Mouse (Mus musculus): Measurements from ENCODE around the gene Sh3bp2. TPM values are rescaled to one million over a fixed set of nuclear protein-coding genes. Genes with fewer than 3 reads are reported as not detected.
A peak's percentile ranks its signal among the peaks of the same experiment; 100 is the strongest.

Sh3bp2 gene
- polyA plus RNA-seq, 1 experiment from 2014 or later, result 4.5 TPM

GRCm38 (mm10) chr5:34513466-34514217, 12.0 kb upstream of the Sh3bp2 start, which contains the start of gene Tnip2:
Gene Tnip2 (minus strand): TSS chr5:34513991.
- Histone ChIP-seq H3K36me3 (no peaks in the 10 kb centered on the region), H3K4me1 (replicated peaks) (no peaks in the 10 kb centered on the region), H3K9me3 (no peaks in the 10 kb centered on the region), H3K4me2 (replicated peaks) (peak within 1 kb of the TSS; percentile 91), H3K4me3 (replicated peaks) (peak within 1 kb of the TSS; percentile 77), H3K9ac (peak within 1 kb of the TSS; percentile 73), H3K27ac (no peak within 1 kb of the TSS), H3K27me3 (replicated peaks) (no peaks in the 10 kb centered on the region)
- under 1% methylated on average over 61 of the region's 64 CpGs for WGBS
- peak; percentile 99 for ATAC-seq

- peak overlapping the region; percentile 37 for H3K9ac ChIP-seq
- 12% methylated on average over 7 of the region's 7 CpGs for WGBS
- no peaks in the 10 kb centered on the region for H3K4me1 ChIP-seq (replicated peaks)
- peak; percentile 73 for ATAC-seq
- H3K4me3 ChIP-seq (replicated peaks), result peak overlapping the region; percentile 77
- H3K27ac ChIP-seq, result no peak overlapping the region
- no peaks in the 10 kb centered on the region for H3K36me3 ChIP-seq
- peak overlapping the region; percentile 91 for H3K4me2 ChIP-seq (replicated peaks)
- H3K27me3 ChIP-seq (replicated peaks), result no peaks in the 10 kb centered on the region
- H3K9me3 ChIP-seq, result no peaks in the 10 kb centered on the region
Observed at GRCm38 (mm10) chr5:34514218-34514566, 11.4 kb upstream of the Sh3bp2 start.

GRCm38 (mm10) chr5:34515096-34515495, 10.5 kb upstream of the Sh3bp2 start:
- no peak for ATAC-seq
- no peak overlapping the region for H3K4me3 ChIP-seq (replicated peaks)
- H3K9ac ChIP-seq, result no peak overlapping the region
- H3K36me3 ChIP-seq, result no peaks in the 10 kb centered on the region
- no peaks in the 10 kb centered on the region for H3K27me3 ChIP-seq (replicated peaks)
- H3K27ac ChIP-seq, result no peak overlapping the region
- H3K9me3 ChIP-seq, result no peaks in the 10 kb centered on the region
- H3K4me2 ChIP-seq (replicated peaks), result no peak overlapping the region
- H3K4me1 ChIP-seq (replicated peaks), result no peaks in the 10 kb centered on the region

- Histone ChIP-seq H3K4me1 (replicated peaks) (no peaks in the 10 kb centered on the region), H3K4me2 (replicated peaks) (no peak overlapping the region), H3K27ac (no peak overlapping the region), H3K27me3 (replicated peaks) (no peaks in the 10 kb centered on the region), H3K36me3 (no peaks in the 10 kb centered on the region), H3K9me3 (no peaks in the 10 kb centered on the region), H3K4me3 (replicated peaks) (no peak overlapping the region), H3K9ac (no peak overlapping the region)
- no peak for ATAC-seq
- WGBS, result 25% methylated on average over 3 of the region's 3 CpGs
Observed at GRCm38 (mm10) chr5:34517913-34518312, 7.7 kb upstream of the Sh3bp2 start.

- Histone ChIP-seq H3K27me3 (replicated peaks) (no peaks in the 10 kb centered on the region), H3K27ac (no peak overlapping the region), H3K4me1 (replicated peaks) (no peaks in the 10 kb centered on the region), H3K9ac (no peak overlapping the region), H3K36me3 (no peaks in the 10 kb centered on the region), H3K9me3 (no peaks in the 10 kb centered on the region), H3K4me3 (replicated peaks) (no peak overlapping the region), H3K4me2 (replicated peaks) (no peak overlapping the region)
- 79% methylated on average over 9 of the region's 9 CpGs for WGBS
- no peak for ATAC-seq
Observed at GRCm38 (mm10) chr5:34519389-34519910, 6.2 kb upstream of the Sh3bp2 start.

- H3K9ac ChIP-seq, result no peak overlapping the region
- 59% methylated on average over 11 of the region's 11 CpGs for WGBS
- no peak overlapping the region for H3K4me2 ChIP-seq (replicated peaks)
- no peak for ATAC-seq
- no peaks in the 10 kb centered on the region for H3K36me3 ChIP-seq
- no peaks in the 10 kb centered on the region for H3K4me1 ChIP-seq (replicated peaks)
- no peak overlapping the region for H3K4me3 ChIP-seq (replicated peaks)
- H3K27ac ChIP-seq, result no peak overlapping the region
- no peaks in the 10 kb centered on the region for H3K27me3 ChIP-seq (replicated peaks)
- no peaks in the 10 kb centered on the region for H3K9me3 ChIP-seq
Observed at GRCm38 (mm10) chr5:34520458-34521209, 5.0 kb upstream of the Sh3bp2 start.

- peaks cover 5% of the 10 kb centered on the region; the same call in 1 of the 2 replicates for H3K4me1 ChIP-seq (replicated peaks)
- no peaks in the 10 kb centered on the region for H3K36me3 ChIP-seq
- no peak overlapping the region for H3K4me2 ChIP-seq (replicated peaks)
- H3K9ac ChIP-seq, result no peak overlapping the region
- H3K9me3 ChIP-seq, result no peaks in the 10 kb centered on the region
- no peak overlapping the region for H3K4me3 ChIP-seq (replicated peaks)
- H3K27ac ChIP-seq, result no peak overlapping the region
- WGBS, result 74% methylated on average over 3 of the region's 3 CpGs
- no peaks in the 10 kb centered on the region for H3K27me3 ChIP-seq (replicated peaks)
- no peak for ATAC-seq
Observed at GRCm38 (mm10) chr5:34521337-34521736, 4.3 kb upstream of the Sh3bp2 start.

- no peak overlapping the region for H3K27ac ChIP-seq
- 60% methylated on average over 4 of the region's 4 CpGs for WGBS
- H3K9ac ChIP-seq, result no peak overlapping the region
- no peak overlapping the region for H3K4me2 ChIP-seq (replicated peaks)
- no peaks in the 10 kb centered on the region for H3K27me3 ChIP-seq (replicated peaks)
- H3K4me1 ChIP-seq (replicated peaks), result peaks cover 5% of the 10 kb centered on the region; the same call in 1 of the 2 replicates
- no peak overlapping the region for H3K4me3 ChIP-seq (replicated peaks)
- ATAC-seq, result no peak
- no peaks in the 10 kb centered on the region for H3K36me3 ChIP-seq
- no peaks in the 10 kb centered on the region for H3K9me3 ChIP-seq
Observed at GRCm38 (mm10) chr5:34523958-34524485, 1.6 kb upstream of the Sh3bp2 start.

GRCm38 (mm10) chr5:34524511-34524910, 1.1 kb upstream of the Sh3bp2 start:
- no peaks in the 10 kb centered on the region for H3K9me3 ChIP-seq
- no peak overlapping the region for H3K9ac ChIP-seq
- no peak overlapping the region for H3K4me2 ChIP-seq (replicated peaks)
- no peaks in the 10 kb centered on the region for H3K36me3 ChIP-seq
- H3K4me1 ChIP-seq (replicated peaks), result peaks cover 5% of the 10 kb centered on the region; the same call in 1 of the 2 replicates
- no peak for ATAC-seq
- H3K27ac ChIP-seq, result no peak overlapping the region
- H3K27me3 ChIP-seq (replicated peaks), result no peaks in the 10 kb centered on the region
- no peak overlapping the region for H3K4me3 ChIP-seq (replicated peaks)

GRCm38 (mm10) chr5:34526477-34526775, 788 bp downstream of the Sh3bp2 start:
- no peaks in the 10 kb centered on the region for H3K27me3 ChIP-seq (replicated peaks)
- ATAC-seq, result no peak
- no peak overlapping the region for H3K9ac ChIP-seq
- H3K4me1 ChIP-seq (replicated peaks), result peaks cover 9% of the 10 kb centered on the region; the same call in 1 of the 2 replicates
- H3K9me3 ChIP-seq, result no peaks in the 10 kb centered on the region
- peak overlapping the region; percentile 64; the same call in 1 of the 2 replicates for H3K4me3 ChIP-seq (replicated peaks)
- no peaks in the 10 kb centered on the region for H3K36me3 ChIP-seq
- peak overlapping the region; percentile 91 for H3K4me2 ChIP-seq (replicated peaks)
- 57% methylated on average over 5 of the region's 5 CpGs for WGBS
- H3K27ac ChIP-seq, result no peak overlapping the region

GRCm38 (mm10) chr5:34527352-34527751, 1.7 kb downstream of the Sh3bp2 start:
- Histone ChIP-seq H3K4me2 (replicated peaks) (no peak overlapping the region), H3K4me3 (replicated peaks) (no peak overlapping the region), H3K27me3 (replicated peaks) (no peaks in the 10 kb centered on the region), H3K9ac (no peak overlapping the region), H3K9me3 (no peaks in the 10 kb centered on the region), H3K4me1 (replicated peaks) (peaks cover 9% of the 10 kb centered on the region; the same call in 1 of the 2 replicates), H3K36me3 (no peaks in the 10 kb centered on the region), H3K27ac (no peak overlapping the region)
- no peak for ATAC-seq
- 80% methylated on average over 2 of the region's 2 CpGs for WGBS

GRCm38 (mm10) chr5:34528724-34529123, 3.1 kb downstream of the Sh3bp2 start:
- no peak overlapping the region for H3K4me3 ChIP-seq (replicated peaks)
- H3K27ac ChIP-seq, result no peak overlapping the region
- H3K9me3 ChIP-seq, result no peaks in the 10 kb centered on the region
- 87% methylated on average over 5 of the region's 5 CpGs for WGBS
- peaks cover 9% of the 10 kb centered on the region; the same call in 1 of the 2 replicates for H3K4me1 ChIP-seq (replicated peaks)
- ATAC-seq, result no peak
- no peaks in the 10 kb centered on the region for H3K36me3 ChIP-seq
- no peaks in the 10 kb centered on the region for H3K27me3 ChIP-seq (replicated peaks)
- H3K4me2 ChIP-seq (replicated peaks), result no peak overlapping the region
- no peak overlapping the region for H3K9ac ChIP-seq

Data from intestine, embryonic 15.5 days (tissue).